Comparison of ENCODE assay signal across 34 mouse cellular contexts in the genomic region with DNA sequence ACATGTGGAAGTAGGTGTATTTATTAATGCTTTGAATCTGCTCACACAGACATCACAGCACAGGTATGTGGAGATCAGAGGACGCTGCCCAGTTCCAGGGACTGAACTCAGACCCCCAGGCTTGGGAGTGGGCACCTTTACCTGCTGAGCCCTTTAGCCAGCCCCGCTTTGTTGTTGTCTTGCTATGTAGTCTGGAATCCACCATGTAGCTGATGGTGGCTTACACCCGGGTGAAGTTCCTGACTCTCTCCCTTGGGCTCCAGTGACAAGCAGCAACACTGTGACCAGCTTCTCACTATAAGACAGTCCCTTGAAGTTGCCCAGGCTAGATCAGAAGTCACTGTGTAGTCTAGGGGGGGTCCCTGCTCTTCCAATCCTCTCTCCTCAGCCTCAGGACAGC.
"Had no signal": no experiment of that assay in that cellular context is flagged by ENCODE, and none has a peak within 500 bp of the region (broad histone marks: within the 10 kb centered on the region; RNA-seq: fewer than 3 reads in every experiment).

No protein-coding gene starts in this region.

- DNase-seq: heart, postnatal 10 days; heart, postnatal 36 days; heart, postnatal 4 days; kidney, adult 11 months; kidney, adult 18-20 months; kidney, adult 2 months; kidney, adult 8-10 months; kidney, adult 9 months; kidney, postnatal 10 days; kidney, postnatal 14 days; kidney, postnatal 25 days; kidney, postnatal 36 days; kidney, postnatal 4 days; layer of hippocampus, adult 9-11 months; layer of hippocampus, postnatal 36 days had no signal

- H3K4me2 ChIP-seq: heart, embryonic 12.5 days; heart, embryonic 13.5 days; heart, embryonic 15.5 days; hindbrain, embryonic 12.5 days; hindbrain, embryonic 13.5 days; hindbrain, embryonic 14.5 days; hindbrain, embryonic 15.5 days; intestine, embryonic 15.5 days; kidney, embryonic 15.5 days had no signal

- H3K4me3 ChIP-seq: heart, embryonic 10.5 days; heart, embryonic 12.5 days; heart, embryonic 13.5 days; heart, embryonic 15.5 days; hindbrain, embryonic 10.5 days; hindbrain, embryonic 12.5 days; hindbrain, embryonic 13.5 days; hindbrain, embryonic 15.5 days; intestine, embryonic 15.5 days; kidney, embryonic 15.5 days; layer of hippocampus, adult 2 months; left cerebral cortex, adult 2 months had no signal

- ATAC-seq: hindbrain, embryonic 16.5 days; hindbrain, postnatal 0 days; inflammation-experienced regulatory T-cells, adult 6 months; intestine, embryonic 15.5 days; intestine, embryonic 16.5 days; intestine, postnatal 0 days had no signal

- H3K27me3 ChIP-seq: heart, embryonic 12.5 days; heart, embryonic 13.5 days; heart, embryonic 15.5 days; hindbrain, embryonic 12.5 days; hindbrain, embryonic 13.5 days; hindbrain, embryonic 15.5 days; intestine, embryonic 15.5 days; kidney, embryonic 15.5 days had no signal

- H3K9ac ChIP-seq: heart, embryonic 12.5 days; heart, embryonic 13.5 days; heart, embryonic 15.5 days; hindbrain, embryonic 12.5 days; hindbrain, embryonic 13.5 days; hindbrain, embryonic 14.5 days; hindbrain, embryonic 15.5 days; intestine, embryonic 15.5 days; kidney, embryonic 15.5 days had no signal

- H3K9me3 ChIP-seq: heart, embryonic 10.5 days; heart, embryonic 12.5 days; heart, embryonic 13.5 days; heart, embryonic 15.5 days; hindbrain, embryonic 10.5 days; hindbrain, embryonic 12.5 days; hindbrain, embryonic 13.5 days; hindbrain, embryonic 15.5 days; intestine, embryonic 15.5 days; kidney, embryonic 15.5 days had no signal

- H3K27ac ChIP-seq: heart, embryonic 10.5 days; heart, embryonic 13.5 days; heart, embryonic 15.5 days; hindbrain, embryonic 10.5 days; hindbrain, embryonic 12.5 days; hindbrain, embryonic 13.5 days; hindbrain, embryonic 14.5 days; hindbrain, embryonic 15.5 days; hindbrain, postnatal 0 days; intestine, embryonic 15.5 days; kidney, embryonic 15.5 days; kidney, postnatal 0 days; layer of hippocampus, adult 2 months; left cerebral cortex, adult 2 months had no signal
